Mouse (Mus musculus): ENCODE results near the gene Dpp4.

Dpp4 gene

GRCm38 (mm10) chr2:62285847-62286246 is 126.2 kb downstream of the Dpp4 start:
- DNase-seq: no peak

- DNase-seq: no peak
Measured at GRCm38 (mm10) chr2:62285026-62285425, 127.0 kb downstream of the Dpp4 start.
